In genomic region chr9:120009871-120010270, GRCm38 (mm10) we compare ENCODE assay signal across 18 mouse cellular contexts. TPM values are rescaled to one million over a fixed set of nuclear protein-coding genes. Genes with fewer than 3 reads are reported as not detected.
"Had no signal": no experiment of that assay in that cellular context is flagged by ENCODE, and none has a peak within 500 bp of the region (broad histone marks: within the 10 kb centered on the region; RNA-seq: fewer than 3 reads in every experiment).

No protein-coding gene starts in this region.

- H3K27me3 ChIP-seq: intestine, embryonic 15.5 days; limb, embryonic 12.5 days; limb, embryonic 15.5 days; lung, embryonic 15.5 days had no signal

- DNase-seq: kidney, adult 11 months; kidney, adult 9 months; left cerebral cortex, postnatal 4 days; lung, adult 18-20 months; lung, postnatal 10 days; thymus, postnatal 25 days had no signal

- H3K4me2 ChIP-seq: limb, embryonic 15.5 days had no signal

- H3K4me3 ChIP-seq: intestine, embryonic 15.5 days; limb, embryonic 12.5 days; lung, embryonic 15.5 days; megakaryocyte, embryonic 14.5 days; myocyte had no signal

- ATAC-seq: midbrain, embryonic 13.5 days had no signal

- H3K27ac ChIP-seq: liver, embryonic 14.5 days had no signal

- H3K9me3 ChIP-seq: intestine, embryonic 15.5 days; limb, embryonic 15.5 days; lung, embryonic 15.5 days; midbrain, embryonic 13.5 days had no signal

- H3K9ac ChIP-seq: intestine, embryonic 15.5 days; limb, embryonic 12.5 days; limb, embryonic 15.5 days; liver, embryonic 14.5 days; lung, embryonic 15.5 days; midbrain, embryonic 13.5 days had no signal

- H3K36me3 ChIP-seq: intestine, embryonic 15.5 days; limb, embryonic 12.5 days; limb, embryonic 15.5 days; lung, embryonic 15.5 days; midbrain, embryonic 10.5 days; midbrain, embryonic 13.5 days had no signal

RNA-seq across cellular contexts. Expression of gene Xirp1, which starts 13.5 kb away (rescaled TPM):
- polyA plus RNA-seq: liver, embryonic 14.5 days; midbrain, embryonic 10.5 days; midbrain, embryonic 16.5 days; small intestine, adult 2 months; thymus, postnatal 0 days had no signal

RNA-seq across cellular contexts. Expression of gene Cx3cr1, which starts 59.8 kb away (rescaled TPM):
- polyA plus RNA-seq: myocyte had no signal
